Mouse (Mus musculus): ENCODE measurements at regions not wholly inside any gene's neighbourhood (a gene's known extent, or its start where the extent isn't known, plus 50 kb on each side); places are given as distances from the start of the nearest gene placed in this dataset.

DNA sequence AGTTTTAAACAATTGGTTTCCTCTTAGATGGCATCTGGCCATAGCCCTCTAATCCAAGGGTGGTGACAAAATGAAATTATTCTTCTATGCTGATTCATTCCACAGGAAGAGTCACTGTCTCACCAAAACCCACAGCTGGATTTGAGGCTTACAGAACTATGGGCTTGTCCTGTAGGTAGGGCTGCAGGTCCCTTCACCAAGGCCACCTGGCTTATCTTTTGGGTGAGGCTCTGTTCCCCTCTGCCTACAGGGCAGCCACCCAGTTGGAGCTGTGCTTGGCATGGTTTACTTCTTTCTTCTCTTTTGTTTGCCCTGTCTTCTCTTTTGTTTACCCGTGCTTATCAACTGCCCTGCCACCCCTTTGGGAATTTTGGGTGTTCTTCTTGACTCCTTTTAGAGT lies 113.0 kb downstream of the Tent5c start:
- TF ChIP-seq GATA1 (IDR thresholded peaks at IDR 0.05; ENCODE audit: borderline replicate concordance, low read length): no peak
- no peak for TF ChIP-seq FLI1 (IDR thresholded peaks at IDR 0.05; ENCODE audit: low read length)

Measured in megakaryocyte, embryonic 14.5 days (primary cell).